Mouse (Mus musculus): Measurements from ENCODE around the gene Plekhg1. TPM values are rescaled to one million over a fixed set of nuclear protein-coding genes. Genes with fewer than 3 reads are reported as not detected.

Gene Plekhg1
- polyA plus RNA-seq, 2 experiments from 2014 or later = 0.05 TPM; not detected in 1

Other genes starting within 250 kb of the Plekhg1 start
- gene Iyd, start 200.1 kb upstream of the Plekhg1 start, polyA plus RNA-seq (2017; shearing (Covaris generic)) = not detected
- gene Mthfd1l, start 232.8 kb downstream of the Plekhg1 start, polyA plus RNA-seq (2017; shearing (Covaris generic)) = 10 to 100 TPM; 13.4 to 21.5 TPM

All from CD4-positive, CD25-positive, alpha-beta regulatory T cell, adult 4 months (primary cell).